Mouse (Mus musculus): ENCODE data around the gene Nme7.

Gene Nme7

DNA sequence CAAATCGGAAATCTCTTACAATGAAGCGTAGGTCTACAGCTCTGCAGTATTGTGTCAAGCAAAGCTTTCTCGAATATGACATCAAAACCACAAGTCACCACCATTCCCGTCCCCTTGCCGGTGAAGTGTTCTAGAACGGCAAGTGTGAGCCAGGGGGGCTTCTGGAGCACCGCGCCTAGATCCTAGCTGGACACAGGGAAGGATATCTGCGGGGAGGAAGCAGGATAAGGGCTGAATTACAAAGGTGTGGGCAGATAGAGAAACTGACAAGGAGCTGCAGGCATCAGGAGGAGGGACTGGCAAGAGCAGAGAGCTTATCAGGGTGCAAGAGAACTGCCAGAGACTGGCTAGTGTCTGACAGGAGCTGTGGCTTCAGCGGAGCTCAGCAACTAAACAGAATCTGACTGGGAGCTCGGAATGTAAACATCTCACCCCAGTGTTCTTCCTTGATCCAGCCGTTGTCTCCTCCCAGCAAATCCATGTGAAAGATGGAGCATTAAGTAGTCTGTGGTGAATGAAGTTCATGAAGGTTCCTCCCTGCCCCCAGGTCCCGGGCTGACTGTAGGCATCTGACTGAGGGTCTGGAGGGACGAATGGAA is 15.7 kb downstream of the Nme7 start:
- in situ Hi-C loops (cut with MboI, MseI) = no loop called here

DNA sequence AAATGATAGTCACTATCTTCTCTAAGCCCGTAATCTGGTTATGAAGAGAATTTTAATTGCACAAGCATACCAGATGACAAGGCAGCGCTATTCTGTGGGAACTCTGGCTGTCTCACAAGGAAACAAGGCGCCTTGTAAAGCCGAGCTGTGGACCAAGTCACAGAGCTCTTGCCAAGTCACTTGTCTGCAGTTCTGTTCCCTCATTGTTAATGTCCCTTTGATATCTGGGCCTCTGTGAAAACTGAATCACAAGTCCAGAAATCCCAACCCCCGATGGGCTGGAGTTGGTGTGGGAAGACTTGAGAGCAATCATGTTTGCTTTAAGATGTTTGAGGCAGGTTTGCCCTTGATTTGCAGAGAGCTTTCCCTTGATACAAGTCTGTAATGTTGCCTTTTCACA is 16.8 kb downstream of the Nme7 start:
- in situ Hi-C loops (cut with MboI, MseI) = no loop called here

GRCm38 (mm10) chr1:164321408-164321807 is 17.5 kb downstream of the Nme7 start:
- in situ Hi-C loops (cut with MboI, MseI) = no loop called here

DNA sequence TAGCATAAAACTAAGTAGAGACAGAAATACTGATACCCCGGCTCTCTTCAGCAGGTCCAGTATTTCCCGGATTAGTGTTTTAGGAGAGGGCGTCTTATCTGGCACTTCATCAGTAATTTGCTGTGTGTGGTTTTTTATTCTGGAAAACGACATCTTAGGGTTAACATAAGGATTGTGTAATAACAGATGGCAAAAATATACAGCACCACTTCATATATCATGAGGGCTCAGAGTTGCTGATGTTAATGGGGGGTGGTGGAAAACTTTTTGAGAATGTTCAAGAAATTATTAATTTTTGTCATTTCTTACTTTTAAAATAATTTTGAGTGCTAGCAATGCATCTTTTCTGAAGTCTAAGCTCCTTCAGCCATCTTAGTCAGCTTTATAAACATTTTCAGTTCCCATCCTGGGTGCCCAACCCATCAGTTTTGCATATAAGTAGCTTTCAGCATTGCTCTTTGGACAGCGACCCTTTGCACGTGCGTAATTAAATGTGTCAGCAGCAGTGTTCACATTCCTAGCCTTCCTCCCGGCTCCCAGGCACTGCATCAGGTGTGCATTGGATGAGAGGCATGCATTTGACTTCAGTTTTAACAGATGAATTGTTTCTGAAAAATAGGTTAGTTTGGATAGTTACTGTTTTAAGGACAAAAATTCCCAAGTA is 19.2 kb downstream of the Nme7 start:
- in situ Hi-C loops (cut with MboI, MseI) = no loop called here

- in situ Hi-C loops (cut with MboI, MseI) = no loop called here
Observed at GRCm38 (mm10) chr1:164324221-164324620, 20.3 kb downstream of the Nme7 start.

- in situ Hi-C loops (cut with MboI, MseI) = loop anchor here (5.0 kb wide), 1 partner anchor 82 kb away; no protein-coding TSS in a partner anchor
Observed at GRCm38 (mm10) chr1:164324878-164325277, 21.0 kb downstream of the Nme7 start.

DNA sequence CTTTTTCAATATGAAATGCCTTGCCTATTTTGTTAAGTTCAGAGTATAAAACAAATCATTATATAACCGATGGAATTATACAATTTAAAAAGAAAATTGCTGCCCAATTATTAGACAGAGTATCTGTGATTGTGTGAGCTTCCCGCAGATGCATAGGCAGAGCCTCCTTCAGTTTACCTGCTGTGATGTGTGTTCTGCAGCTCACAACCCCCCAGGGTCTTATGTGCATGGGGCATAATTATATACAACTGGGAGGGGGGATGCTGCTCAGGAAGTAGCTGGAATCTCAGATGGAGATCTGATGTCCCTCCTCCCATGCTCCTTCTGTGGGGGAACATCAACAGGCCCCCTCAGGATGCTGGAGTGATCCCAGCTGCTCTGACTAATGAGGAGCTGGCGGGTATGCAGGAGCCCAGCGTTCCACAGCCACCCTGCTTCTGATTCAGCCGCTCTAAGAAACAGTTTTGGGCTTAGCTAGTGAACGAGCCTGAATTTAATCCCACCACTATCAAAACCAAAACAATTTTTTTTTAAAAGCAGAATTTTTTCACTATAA is 22.8 kb downstream of the Nme7 start:
- in situ Hi-C loops (cut with MboI, MseI) = loop anchor here (5.0 kb wide), 1 partner anchor 81 kb away; no protein-coding TSS in a partner anchor

DNA sequence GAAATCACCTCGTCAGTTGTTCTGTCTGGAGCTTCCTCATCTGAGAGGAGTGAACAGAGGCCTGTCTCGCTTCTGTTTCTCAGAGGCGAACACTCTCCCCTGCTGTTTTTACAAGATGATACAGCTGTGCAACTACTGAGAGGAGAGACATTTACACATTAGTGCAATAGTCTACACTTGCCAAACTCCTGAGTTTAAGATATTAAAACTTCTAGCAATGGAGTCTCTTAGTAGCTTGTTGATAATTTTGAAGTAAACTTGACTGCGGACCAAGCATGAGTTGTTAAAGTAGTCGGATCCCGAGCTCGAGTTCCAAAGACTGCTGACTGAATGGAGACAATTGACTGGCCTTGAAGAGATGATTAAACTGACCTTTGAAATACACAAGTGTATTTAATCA is 23.8 kb downstream of the Nme7 start:
- in situ Hi-C loops (cut with MboI, MseI) = loop anchor here (5.0 kb wide), 1 partner anchor 80 kb away; no protein-coding TSS in a partner anchor

DNA sequence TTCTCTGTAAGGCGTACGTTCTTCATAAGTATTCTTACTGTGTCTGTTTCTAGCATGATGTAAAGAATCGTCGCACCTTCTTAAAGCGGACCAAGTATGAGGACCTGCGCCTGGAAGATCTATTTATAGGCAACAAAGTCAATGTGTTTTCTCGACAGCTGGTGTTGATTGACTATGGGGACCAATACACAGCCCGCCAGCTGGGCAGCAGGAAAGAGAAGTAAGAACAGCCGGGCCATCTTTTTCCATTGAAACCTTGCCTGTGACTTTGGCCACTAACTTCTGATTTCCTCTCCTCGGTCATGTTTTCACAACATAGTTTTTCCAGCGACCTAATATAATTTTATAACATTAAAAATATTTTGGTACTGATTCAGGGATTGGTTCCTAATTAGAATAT is 28.6 kb downstream of the Nme7 start:
- in situ Hi-C loops (cut with MboI, MseI) = no loop called here

DNA sequence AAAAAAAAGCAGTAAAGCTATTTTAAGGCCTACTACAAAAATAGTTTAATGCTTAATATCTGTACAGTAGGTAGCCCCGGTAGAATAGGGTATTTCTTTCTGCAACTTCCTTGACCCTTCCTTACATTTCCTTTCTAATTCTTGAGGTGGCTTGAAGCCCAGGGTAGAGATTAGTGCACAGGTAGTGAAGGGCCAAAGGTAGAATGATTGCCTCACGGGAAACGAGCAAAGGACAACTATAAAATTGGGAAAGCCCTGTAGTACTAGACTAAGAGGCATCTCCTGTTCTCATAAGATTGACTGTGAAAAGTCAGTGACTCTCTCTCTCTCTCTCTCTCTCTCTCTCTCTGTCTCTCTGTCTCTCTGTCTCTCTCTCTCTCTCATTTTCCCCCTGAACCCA is 31.5 kb downstream of the Nme7 start:
- in situ Hi-C loops (cut with MboI, MseI) = no loop called here

- in situ Hi-C loops (cut with MboI, MseI) = no loop called here
Observed at GRCm38 (mm10) chr1:164335846-164336245, 31.9 kb downstream of the Nme7 start.

- in situ Hi-C loops (cut with MboI, MseI) = no loop called here
Observed at GRCm38 (mm10) chr1:164342161-164342560, 38.2 kb downstream of the Nme7 start.

- in situ Hi-C loops (cut with MboI, MseI) = loop anchor here (25.0 kb wide), 1 partner anchor 759 kb away; no protein-coding TSS in a partner anchor
Observed at GRCm38 (mm10) chr1:164353443-164353842, 49.5 kb downstream of the Nme7 start.

DNA sequence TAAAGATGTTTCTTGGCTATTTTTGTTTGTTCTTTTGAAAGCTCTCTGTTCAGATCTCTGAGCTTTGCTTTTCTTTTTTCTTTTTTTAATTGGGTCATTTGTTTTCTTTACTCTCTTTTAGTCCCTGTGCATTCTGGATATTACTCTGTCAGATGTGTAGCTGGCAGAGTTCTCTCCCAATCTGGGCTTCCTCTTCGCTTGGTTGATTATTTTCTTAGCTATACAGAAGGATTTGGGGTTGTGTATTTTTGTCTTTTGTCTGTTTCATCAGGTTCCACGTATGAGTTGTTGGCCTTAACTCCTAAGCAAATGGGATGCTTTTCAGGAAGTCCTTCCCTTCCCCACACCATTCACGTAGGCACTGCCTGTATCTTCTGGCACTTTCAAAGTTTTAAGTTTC is 54.1 kb downstream of the Nme7 start:
- in situ Hi-C loops (cut with MboI, MseI) = loop anchor here (25.0 kb wide), 1 partner anchor 754 kb away; no protein-coding TSS in a partner anchor

GRCm38 (mm10) chr1:164361997-164362396 is 58.1 kb downstream of the Nme7 start:
- in situ Hi-C loops (cut with MboI, MseI) = loop anchor here (25.0 kb wide), 1 partner anchor 750 kb away; no protein-coding TSS in a partner anchor

- in situ Hi-C loops (cut with MboI, MseI) = loop anchor here (25.0 kb wide), 1 partner anchor 746 kb away; no protein-coding TSS in a partner anchor
Observed at GRCm38 (mm10) chr1:164366156-164367128, 62.5 kb downstream of the Nme7 start.

DNA sequence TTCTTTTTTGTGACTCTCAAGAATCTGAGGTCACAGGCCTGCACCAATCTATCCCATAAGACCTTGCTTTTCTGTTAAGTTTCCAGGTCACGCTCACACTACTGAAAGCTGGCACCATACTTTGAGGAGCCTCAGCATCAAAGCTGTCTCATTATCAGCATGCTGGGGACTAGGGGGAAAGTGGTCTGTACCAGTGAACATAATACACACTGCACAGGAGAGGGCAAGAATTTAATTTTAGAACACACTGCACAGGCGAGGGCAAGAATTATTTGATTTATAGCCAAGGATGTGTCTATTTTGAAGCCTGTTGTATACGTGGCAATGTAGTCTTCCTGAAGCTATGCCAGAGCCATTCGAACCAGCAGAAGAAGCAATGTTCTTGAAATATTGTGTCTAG is 64.2 kb downstream of the Nme7 start:
- in situ Hi-C loops (cut with MboI, MseI) = loop anchor here (25.0 kb wide), 1 partner anchor 744 kb away; no protein-coding TSS in a partner anchor

GRCm38 (mm10) chr1:164369781-164370180 is 65.9 kb downstream of the Nme7 start:
- in situ Hi-C loops (cut with MboI, MseI) = loop anchor here (25.0 kb wide), 1 partner anchor 743 kb away; no protein-coding TSS in a partner anchor

DNA sequence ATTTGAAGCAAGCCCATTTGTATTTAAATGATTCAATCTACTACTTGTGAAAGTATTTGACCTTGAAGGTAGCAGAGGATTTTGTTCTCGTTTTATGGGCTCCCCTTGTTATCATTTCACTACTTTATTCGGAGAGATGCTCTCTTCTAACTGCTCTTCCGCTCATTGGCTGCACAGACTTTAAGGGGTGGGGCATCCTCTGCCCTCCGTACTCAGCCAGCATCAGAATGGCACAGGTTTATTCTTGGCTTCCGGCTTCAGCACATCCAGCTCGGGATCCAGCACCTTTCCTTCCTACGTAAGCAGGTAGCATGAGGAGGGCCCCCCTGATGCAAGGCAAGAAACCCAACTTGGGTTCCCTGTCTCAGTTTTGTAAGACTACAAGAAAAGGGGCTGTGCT is 69.1 kb downstream of the Nme7 start:
- in situ Hi-C loops (cut with MboI, MseI) = loop anchor here (25.0 kb wide), 1 partner anchor 739 kb away; no protein-coding TSS in a partner anchor

DNA sequence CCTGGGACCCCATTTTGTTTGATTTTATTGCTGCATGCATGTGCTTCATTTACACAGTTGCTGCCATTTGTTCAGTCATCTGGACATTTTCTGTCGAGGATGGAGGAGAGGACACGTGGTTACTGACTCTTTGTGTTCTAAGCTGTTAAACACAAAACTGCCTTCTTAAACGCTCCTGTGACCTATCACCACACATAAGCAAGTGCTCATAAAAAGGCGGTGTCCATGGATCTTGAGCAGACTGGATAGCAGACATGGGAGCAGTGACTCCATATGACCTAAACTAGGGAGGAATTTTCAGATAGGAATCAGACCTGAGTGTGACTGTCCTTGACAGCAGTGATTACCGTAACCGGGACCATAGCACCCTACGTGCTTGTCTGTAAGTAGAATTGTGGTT is 70.1 kb downstream of the Nme7 start:
- in situ Hi-C loops (cut with MboI, MseI) = loop anchor here (25.0 kb wide), 1 partner anchor 738 kb away; no protein-coding TSS in a partner anchor

DNA sequence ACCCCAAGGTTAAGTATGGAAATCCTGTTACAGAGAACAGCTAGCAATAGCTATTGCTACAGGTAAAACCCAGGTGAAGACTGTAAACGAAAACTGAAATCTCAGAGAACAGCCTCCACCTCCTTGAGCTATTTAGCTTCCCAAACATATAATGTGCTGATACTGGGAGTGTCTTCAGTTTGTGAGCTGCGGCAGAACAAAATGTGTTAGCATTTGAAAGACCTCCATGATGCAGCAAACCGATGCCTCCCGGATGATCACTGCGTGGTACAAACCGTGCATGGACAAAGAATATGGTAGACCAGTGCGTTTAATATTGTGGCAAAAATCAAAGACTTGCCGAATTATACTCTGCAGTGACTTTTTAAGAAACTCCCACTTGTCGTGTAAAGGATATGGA is 71.7 kb downstream of the Nme7 start:
- in situ Hi-C loops (cut with MboI, MseI) = no loop called here
